Mouse (Mus musculus) lung, adult 2 months (tissue): ENCODE data around the gene Znrf4.

ENCODE experiments used
- CTCF ChIP-seq: fragments of 200-500 bp; IDR thresholded peaks from 2 replicates; pipeline ENCODE4 v1.5.1; 2011; ENCODE audit warnings: mild to moderate bottlenecking, low read length, control low read depth; ENCODE audit not compliant: insufficient read depth
- POLR2A ChIP-seq: fragments of 200-500 bp; IDR thresholded peaks from 2 replicates; pipeline ENCODE4 v1.6.1; 2011; ENCODE audit warnings: low read depth, mild to moderate bottlenecking, control low read depth, low read length, borderline replicate concordance; ENCODE audit errors: extremely low read depth

GRCm38 (mm10) chr17:56471136-56471535 lies 41.1 kb downstream of the Znrf4 start:
- TF ChIP-seq POLR2A (no peak), CTCF (no peak)
